Mouse (Mus musculus) ZHBTc4 (cell line): ENCODE data around the gene Mrm3.
"Not testable (repeated sequence)": the region's sequence is repeated elsewhere in the genome, so short reads cannot be mapped to it uniquely, and the experiment has no call there.

ENCODE experiments used
- DNase-seq: peaks from one replicate; pipeline ENCODE4 v3.0.0-alpha.2; 2011; ENCODE audit warnings: low read depth, low spot score

The Mrm3 gene

DNA sequence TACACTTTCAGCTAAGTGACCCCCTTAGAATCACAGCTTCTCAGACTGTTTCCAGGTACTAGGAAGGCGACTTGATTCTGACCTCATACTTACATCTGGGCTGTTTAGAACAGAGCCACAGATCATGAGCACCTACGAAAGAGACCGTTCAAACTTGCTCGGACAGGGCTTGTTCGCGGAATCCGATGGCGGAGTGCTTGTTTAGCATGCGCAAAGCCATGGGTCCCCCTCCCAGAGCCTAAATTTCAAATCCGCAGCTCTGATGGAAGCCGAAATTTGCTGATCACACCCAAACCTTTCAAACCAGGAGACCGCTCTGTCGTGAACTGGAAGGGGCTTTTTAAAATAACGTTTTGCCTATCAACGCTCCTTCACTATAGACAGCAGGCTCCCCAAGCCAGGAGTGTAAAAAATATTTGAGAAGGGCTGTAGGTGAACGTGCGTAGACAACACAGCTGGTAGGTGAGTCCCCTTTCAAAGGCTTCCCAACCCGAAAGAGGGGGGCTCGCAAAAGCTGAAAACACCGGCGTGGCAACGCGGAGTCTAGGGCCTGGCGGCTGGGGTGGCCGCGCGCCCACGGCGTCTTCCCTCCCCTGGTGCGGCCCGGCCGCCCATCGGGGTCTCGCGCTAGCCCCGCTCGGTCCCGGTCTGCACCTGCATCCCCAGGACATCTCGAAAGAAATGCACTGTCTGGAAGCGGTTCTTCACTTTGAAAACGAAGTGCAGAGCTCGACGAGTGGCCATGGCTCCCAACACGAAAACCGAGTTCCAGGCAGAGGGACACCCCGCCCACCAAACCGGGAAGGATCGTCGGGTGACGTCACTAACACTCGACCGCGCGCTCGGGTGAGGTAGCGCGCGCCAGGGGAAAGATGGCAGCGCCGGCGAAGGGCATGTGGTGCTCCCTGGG, at the start of gene Mrm3, which contains the start of gene Glod4:
TSS of gene Mrm3 (plus strand) at position 815 of the 910 bp plus-strand sequence.
TSS of gene Glod4 (minus strand) at position 825 of the 910 bp plus-strand sequence.
- peak; percentile 95 for DNase-seq

DNA sequence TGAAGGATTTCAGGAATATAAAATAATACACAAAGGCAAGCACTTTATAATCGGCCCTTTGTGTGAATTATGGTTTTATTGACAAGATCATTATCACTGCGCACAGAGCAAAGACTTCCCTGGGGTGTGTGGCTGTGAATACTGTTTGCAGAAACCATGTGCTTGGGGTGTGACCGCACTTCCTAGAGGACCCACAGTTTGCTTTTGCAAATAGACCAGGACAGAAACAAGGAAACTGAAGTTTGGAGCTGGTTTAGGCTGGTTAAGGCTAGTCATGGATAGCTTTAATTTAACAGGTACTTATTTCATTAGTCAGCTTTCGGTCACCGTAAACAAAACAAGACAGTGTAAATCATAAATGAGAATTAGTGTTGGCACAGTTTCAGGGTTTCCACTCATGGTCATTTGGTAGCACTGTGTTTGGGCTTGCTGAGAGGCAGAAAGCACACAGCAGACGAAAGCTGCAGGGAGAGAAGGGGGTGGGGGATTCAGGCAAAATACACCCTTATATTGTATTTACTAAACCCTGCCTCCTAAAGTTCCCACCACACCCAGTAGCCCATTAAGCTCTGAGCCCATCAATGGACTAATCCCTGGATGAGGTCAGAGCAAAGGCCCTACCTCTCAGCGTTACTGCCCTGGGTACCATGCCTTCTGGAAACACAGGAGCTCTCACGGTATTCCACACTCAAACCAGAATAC, 47.1 kb upstream of the Mrm3 start:
- DNase-seq, result peak; percentile 57

DNA sequence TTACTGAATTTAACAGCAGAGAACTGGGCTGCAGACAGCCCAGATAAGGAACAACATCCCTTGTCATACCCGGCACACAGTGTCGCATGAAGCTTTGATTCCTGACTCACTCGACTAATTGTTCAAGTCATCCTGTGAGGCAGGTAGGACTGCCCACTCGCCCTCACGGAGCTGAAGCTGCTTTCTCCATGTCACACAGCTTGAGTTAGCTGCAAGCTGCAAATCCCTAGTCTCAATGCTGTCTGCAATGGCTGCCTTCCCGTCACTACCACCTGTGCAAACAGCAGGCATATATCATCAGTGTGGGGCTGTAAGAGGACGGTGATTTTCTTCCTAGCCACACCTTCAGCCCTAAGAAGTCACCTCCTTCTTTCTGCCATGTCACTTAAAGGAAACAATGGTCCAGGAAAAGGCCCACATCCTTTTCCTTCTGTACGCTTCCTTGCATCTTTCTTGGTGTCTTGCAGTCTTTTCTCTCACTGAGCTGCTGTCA, 46.5 kb upstream of the Mrm3 start:
- no peak for DNase-seq

DNA sequence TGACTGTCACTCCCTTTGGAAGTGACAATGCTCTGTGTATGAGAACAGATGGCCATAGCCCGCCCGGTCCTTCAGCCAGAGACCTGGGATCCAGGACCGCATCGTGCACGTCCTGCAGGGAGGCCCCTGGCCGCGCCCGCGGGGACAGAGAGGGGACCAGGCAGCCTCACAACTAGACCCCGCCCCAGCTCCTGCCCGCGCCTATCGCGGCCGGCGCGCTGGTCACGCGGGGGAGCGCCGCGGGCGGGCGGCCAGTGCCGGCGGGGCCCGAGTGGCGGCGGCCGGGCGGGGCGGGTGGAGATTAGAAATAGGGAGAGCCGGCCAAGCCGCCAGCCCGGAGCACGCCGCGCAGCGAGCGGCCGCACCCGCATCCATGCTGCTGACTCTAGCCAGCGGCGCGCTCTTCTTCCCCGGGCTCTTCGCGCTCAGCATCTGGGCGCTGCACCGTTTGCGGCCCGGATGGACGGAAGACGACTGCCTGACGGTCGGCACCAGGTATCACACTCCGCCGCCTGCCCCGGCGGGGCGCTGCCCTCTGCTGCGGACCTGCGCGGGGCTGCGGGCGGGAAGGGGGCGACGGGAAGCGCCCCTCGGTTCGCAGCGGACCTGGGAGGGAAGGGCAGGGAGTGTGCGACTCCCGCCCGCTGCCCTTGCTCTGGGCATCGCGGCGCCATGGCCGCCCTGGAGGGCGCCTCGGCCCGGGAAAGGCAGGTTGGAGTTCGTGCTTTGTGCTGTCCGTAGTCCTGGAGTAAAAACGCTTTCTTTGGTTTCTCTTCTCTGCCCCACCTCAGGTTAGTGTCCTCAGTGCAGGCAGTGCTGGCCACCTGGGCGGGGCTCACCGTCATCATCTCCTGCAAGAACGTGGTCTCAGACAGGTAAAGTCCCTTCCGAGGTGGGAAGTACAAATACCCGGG, 41.5 kb upstream of the Mrm3 start:
- DNase-seq, result peak; percentile 73

DNA sequence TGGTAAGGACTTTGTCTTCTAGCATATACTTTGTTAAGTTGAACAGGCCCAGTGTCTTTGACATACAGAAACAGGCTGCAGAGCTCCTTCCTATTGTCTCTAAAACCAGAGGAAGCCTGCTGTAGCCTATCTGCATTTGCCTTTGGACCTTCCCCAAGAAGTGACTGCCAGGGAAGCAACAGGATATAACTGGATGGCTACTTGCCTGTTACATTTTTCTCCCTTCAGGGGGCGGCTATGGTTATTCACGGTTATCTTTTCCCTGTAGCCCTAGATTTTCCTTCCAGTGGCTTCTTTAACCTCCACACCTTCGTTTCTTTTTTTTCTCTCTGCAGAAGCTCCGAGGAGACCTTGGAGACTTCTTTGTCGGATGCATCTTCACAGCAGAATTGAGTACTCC, 36.7 kb upstream of the Mrm3 start:
- DNase-seq, result peak; percentile 31

DNA sequence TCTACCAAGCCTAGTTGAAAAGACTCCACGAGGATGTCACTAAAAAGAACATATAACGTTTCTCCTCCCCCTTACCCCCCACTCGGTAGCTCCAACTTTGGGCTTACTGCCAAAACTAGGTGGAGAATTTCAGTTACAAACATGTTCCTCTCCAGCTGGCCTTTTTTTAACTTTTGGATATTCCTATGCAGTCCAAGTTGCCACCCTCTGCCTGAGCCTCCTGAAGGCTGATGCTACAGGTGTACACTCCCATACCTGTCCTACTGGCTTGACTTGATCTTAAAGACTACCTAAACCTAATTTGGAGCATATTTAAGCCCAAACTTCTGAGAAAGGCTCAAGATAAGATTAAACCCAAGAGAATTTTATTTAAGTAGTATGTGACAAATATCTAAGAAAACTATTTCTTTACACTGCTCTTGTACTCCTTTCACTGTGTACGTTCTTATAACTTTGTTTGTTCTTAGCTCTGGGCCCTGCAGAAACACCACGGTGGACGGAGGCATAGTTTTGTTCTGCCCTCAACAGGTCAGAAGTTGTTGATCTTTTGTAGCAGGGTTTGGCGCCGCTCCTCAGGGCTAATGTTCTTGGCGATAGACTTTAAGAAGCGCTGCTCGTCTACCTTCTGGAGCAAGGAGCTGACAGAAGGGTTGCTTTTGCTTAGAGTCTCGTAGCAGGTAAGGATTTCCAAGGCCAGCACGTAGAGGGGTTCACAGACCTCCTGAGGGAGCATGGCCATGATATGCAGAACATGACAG, 33.1 kb upstream of the Mrm3 start:
- no peak for DNase-seq

DNA sequence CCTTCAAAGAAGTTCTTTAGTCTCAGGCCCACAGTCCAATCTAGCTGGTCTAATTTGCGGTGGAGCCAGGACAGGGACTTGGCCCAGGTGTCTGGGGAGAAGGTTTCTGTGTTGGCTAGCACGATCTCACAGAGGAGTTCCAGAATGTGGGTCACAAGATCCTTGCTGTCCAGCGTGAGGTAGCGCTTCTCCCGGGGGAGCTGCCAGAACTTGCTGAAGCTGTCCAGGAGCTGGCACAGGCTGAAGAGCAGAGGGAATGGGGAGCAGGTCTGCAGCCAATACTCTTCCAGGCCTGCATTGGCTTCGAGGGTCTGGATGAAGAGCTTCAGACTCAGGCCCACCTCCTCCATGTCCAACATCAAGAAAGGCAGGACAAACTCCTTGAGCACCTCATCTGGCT, 31.9 kb upstream of the Mrm3 start:
- DNase-seq, result not testable (repeated sequence)

DNA sequence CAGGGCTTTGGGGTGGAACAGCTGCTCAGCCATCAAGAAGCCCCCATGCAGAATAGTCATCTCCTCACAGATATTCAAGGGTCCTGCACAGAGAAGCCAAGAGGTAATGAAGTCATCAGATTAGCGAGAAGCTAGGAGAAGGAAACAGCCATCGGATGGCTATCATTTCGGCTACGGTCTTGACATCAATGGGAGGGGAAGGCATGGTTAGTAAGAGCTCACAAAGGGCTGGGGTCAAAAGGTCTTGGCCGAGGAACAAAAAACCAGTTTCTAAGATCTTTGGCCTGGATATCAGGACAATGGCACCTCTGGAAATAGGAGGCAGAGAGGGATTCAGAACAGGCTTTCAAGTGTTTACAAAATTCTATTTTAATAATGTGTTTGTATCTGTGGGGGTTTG, 29.7 kb upstream of the Mrm3 start:
- DNase-seq, result no peak

DNA sequence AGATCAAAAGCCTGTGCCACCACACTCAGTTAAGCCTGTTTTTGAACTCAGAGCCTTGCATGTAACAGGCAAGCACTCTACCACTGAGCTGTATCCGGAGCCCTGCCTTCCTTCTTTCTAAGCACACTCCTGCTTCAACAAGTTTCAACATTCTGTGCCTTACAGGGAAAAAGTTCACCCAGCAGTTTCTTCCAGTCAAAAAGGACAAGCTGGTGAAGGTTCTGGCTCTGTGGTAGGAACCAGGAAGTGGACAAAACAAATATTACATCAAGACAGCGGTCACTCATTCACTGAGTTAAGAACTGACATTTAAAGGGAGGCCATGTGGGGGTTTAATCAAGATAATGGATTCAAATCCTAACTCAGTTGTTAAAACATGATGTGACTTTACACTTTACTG, 28.5 kb upstream of the Mrm3 start:
- no peak for DNase-seq

DNA sequence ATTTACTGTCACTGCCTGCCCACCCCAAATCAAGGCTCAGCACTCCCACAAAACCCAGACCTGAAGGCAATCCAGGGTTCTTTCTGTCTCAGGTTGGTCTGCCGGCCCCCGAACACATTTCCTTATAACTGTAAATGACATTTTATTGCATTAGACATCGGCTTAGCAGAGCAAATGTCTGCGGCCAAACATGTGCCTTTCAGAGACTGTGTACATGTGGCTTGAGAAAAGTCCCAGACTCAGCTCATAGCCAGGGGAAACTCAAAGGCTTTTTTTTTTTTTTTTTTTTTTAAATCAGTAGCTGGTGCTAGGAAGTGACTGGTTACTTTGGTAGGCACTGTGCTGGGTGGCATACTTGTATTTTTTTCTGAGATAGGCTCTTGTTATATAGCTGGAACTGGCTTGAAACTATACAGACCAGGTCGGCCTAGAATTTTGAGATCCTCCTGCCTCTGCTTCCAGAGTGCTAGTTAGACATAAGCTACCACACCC, 27.4 kb upstream of the Mrm3 start:
- DNase-seq, result no peak

DNA sequence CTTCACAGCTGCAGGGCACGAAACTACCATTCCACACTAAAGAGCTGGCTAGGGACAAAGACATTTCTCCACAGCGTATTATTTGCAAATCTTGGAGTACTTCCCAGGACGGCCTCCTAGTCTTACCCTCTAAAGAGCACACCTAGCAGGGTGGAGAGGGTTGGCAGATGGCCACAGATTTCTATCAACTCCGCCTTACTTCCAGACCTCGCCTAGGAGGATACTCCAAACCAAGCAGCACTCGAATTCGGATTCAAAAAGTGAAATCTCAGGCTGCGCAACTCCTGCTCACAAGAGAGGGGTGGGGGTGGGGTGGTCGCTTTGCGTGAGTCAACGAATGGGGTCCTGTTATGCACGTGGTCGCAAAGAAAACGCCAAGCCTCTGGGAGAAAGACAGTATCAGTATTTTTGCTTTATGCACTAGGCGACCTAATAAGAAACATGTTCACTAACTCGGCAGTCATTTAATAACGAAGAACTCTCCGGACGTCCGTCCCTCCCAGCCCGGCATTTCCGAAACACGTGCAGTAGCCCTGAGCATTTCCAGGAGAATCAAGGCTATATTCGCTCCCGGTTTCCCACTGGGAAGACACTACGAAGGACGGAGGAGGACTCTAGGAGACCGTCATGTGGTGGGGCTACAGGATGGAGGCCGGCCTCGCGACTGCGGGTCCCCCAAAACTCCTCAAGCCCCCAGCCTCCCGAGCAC, 26.7 kb upstream of the Mrm3 start:
- DNase-seq, result peak; percentile 60

DNA sequence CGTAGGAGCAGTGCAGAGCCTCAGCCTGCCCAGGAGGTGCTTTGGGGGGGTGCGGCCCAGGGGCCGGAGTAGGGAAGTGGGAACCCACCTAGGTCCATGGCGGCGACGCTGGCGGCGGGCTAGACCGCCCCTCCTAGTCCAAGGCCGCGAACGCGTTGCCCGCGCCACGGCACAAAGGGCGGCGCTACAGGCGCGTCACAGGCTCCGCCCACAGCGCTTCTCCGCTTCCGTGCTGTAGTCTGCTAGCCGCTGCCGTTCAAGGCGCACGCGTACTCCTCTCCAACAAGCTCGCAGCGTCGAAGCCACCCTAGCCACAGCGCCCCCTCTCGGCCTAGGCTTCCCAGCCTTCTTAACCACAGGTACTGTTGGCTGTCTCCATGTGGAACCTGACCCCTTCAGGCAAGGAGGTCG, 26.1 kb upstream of the Mrm3 start, which contains the start of the genes Dbil5 and Gemin4:
TSS of gene Dbil5 (plus strand) at position 219 of the 411 bp plus-strand sequence.
TSS of gene Gemin4 (minus strand) at position 275 of the 411 bp plus-strand sequence.
- DNase-seq, result peak; percentile 99

DNA sequence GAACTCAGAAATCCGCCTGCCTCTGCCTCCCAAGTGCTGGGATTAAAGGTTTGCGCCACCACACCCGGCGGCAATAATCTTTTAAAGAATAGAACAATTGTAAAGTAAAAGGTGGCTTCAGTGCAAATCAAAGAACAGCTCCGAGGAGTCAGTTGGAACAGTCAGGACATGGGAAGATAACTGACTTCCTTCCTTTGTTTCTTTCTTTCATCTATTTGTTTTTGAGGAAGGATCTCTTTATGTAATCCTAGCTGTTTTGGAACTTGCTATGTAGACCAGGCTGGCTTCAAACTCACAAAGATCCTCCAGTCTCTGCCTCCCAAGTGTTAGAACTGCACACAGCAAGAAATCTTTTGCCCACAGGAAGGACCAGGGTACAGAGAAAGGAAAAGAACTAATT, 18.9 kb upstream of the Mrm3 start:
- DNase-seq, result peak; percentile 76

DNA sequence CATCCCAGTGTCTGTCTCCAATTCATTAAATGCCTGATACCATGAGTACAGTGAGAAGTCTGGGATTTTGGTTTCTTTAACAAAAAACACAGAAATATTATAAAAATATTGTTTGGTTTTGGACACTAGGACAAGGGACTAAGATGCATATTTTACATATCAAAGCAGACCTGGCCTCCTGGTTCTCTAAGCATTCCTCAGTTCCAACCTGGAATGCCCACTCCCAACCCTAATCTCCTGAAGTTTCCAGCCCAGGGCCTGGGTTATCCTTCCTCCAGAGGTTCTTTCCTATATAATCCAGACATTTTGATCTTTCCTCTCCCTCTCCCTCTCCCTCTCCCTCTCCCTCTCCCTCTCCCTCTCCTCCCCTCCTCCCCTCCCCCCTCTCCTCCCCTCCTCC, 18.5 kb upstream of the Mrm3 start:
- DNase-seq, result peak; percentile 55

DNA sequence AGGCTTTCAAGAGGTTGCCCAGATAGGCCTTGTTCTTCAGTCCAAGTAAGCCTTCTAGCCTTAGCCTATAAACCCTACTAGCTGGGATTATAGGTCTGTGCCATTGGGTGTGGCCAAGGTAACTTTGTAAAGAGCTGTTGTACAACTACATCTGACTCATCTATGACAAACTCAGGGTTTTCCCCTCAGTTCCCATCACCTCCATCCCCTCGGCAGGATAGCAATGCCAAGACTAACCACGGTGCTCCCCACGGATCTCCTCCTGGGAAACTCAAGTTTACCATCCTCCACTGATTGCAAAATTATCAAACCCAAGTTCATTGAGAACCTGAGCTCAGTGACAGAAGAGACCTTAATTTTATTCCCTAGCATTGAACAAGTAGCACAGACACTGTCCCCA, 7.4 kb upstream of the Mrm3 start:
- DNase-seq, result no peak

DNA sequence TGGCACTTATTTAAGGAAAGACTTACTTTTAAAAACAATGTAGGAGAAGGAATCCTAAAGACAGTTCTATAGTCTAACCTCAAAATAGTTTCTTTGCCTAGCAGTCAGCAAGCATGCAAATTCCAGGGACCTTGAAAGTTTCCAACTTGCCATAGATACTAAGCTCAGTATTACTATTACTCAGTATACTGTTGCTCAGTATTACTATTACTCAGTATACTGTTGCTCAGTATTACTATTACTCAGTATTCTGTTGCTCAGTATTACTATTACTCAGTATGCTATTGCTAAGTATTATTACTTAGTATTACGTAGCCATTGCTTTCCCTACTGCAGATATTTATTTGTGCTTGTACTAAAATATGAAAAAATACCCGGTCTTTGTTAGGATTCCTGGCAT, 3.8 kb upstream of the Mrm3 start:
- no peak for DNase-seq

DNA sequence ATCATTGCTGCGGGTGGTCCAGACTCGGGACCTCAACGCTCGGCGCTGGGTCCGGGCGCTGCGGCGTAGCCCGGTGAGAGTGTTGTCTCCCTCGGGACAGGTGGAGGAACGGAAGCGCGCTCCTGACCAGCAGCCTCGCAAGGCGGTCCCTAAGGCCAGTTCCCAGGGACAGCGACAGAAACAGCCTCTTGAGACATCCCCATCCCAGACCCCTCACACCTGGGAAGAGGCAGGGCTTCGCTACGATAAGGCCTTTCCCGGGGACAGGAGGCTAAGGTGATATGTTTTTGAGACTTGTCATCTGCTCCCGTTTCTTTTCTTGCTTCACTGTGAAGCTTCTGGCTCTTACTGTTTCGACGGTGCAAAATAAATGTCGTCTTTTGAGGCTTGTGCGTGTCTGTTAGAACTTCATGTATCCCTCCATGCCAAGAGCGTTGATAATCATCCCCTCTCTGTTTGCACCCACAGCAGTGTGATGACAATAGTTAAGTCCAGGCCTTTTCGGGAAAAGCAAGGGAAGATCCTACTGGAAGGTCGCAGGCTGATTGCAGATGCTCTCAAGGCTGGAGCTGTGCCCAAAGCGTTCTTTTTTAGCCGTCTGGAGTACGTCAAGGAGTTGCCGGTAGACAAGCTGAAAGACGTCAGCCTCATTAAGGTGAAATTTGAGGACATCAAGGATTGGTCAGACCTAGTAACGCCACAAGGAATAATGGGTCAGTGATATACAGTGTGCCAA, 464 bp downstream of the Mrm3 start:
- no peak for DNase-seq

DNA sequence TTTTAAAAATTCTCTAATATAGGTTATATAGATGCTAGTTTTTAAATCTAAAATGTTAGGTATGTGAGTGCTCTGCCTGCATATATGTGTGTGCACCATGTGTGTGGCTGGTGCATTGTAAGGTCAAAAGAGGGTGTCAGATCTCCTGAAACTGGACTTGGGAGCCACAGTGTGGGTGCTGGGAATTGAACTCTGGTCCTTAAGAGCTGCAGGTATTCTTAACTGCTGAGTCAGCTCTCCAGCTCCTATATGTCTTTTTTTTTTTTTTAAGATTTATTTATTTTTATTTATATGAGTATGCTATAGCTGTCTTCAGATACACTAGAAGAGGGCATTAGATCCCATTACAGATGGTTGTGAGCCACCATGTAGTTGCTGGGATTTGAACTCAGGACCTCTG, 2.9 kb downstream of the Mrm3 start:
- DNase-seq, result no peak

DNA sequence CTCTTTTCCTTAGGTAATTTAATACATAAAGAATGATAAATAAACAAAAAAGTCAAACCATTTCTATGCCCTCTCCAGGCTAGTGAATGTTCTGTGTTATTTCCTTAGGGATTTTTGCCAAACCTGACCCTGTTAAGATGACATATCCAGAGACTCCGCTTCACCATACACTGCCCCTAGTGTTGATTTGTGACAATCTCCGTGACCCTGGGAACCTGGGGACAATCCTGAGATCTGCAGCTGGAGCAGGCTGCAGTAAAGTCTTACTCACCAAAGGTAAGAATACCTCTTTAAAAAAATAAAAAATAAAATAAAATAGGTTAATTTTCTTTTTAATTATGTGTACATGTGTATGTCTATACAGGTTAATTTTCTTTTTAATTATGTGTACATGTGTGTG, 3.7 kb downstream of the Mrm3 start:
- DNase-seq, result peak; percentile 61
